Mouse (Mus musculus) testis, adult 2 months (tissue): Measurements from ENCODE around the gene Auts2.

ENCODE experiments used
- CTCF ChIP-seq: fragments of 200-500 bp; IDR thresholded peaks from 2 replicates; pipeline ENCODE4 v1.5.1; 2012; ENCODE audit warnings: low read depth, mild to moderate bottlenecking, inconsistent platforms, low read length, moderate library complexity; ENCODE audit not compliant: control insufficient read depth, insufficient read depth, insufficient replicate concordance
- POLR2A ChIP-seq: fragments of 200-500 bp; IDR thresholded peaks from 2 replicates; pipeline ENCODE4 v1.6.1; 2012; ENCODE audit warnings: low read depth, mild to moderate bottlenecking, inconsistent platforms, low read length, moderate library complexity; ENCODE audit not compliant: control insufficient read depth

GRCm38 (mm10) chr5:132249523-132249922 lies 293.6 kb downstream of the Auts2 start:
- TF ChIP-seq CTCF, result no peak
- TF ChIP-seq POLR2A, result no peak
